Mouse (Mus musculus): ENCODE data around the gene Fkbp9.

GRCm38 (mm10) chr6:56834769-56835168 lies 2.9 kb downstream of the Fkbp9 start:
- no peak for TF ChIP-seq CTCF (IDR thresholded peaks at IDR 0.05)
- no peak for TF ChIP-seq EP300 (IDR thresholded peaks at IDR 0.05)

All from lung, postnatal 0 days (tissue).